Mouse (Mus musculus): ENCODE measurements around the gene Myo1h. TPM values are rescaled to one million over a fixed set of nuclear protein-coding genes. Genes with fewer than 3 reads are reported as not detected.

Myo1h gene
- polyA plus RNA-seq, 1 experiment = 0.09 TPM

GRCm38 (mm10) chr5:114306496-114306895, 17.5 kb downstream of the Myo1h start:
- Histone ChIP-seq H3K4me1 (ENCODE audit: control insufficient read depth, insufficient read depth, low read length) (no peaks in the 10 kb centered on the region), H3K4me3 (ENCODE audit: insufficient read depth, low read depth, low read length) (no peak overlapping the region), H3K27me3 (replicated peaks; ENCODE audit: control insufficient read depth, insufficient read depth, low read length) (no peaks in the 10 kb centered on the region), H3K27ac (ENCODE audit: insufficient read depth, low read depth, low read length) (no peak overlapping the region), H3K36me3 (ENCODE audit: control insufficient read depth, insufficient read depth, low read length) (no peaks in the 10 kb centered on the region)
- no peak for DNase-seq
- no peak for TF ChIP-seq POLR2A (IDR thresholded peaks at IDR 0.05; ENCODE audit: low read depth, low read length)
- TF ChIP-seq CTCF (conservative IDR thresholded peaks at IDR 0.05; ENCODE audit: insufficient read depth, insufficient read length, low read depth, low read length) = no peak
- 35% methylated on average over 5 of the region's 5 CpGs for WGBS

DNA sequence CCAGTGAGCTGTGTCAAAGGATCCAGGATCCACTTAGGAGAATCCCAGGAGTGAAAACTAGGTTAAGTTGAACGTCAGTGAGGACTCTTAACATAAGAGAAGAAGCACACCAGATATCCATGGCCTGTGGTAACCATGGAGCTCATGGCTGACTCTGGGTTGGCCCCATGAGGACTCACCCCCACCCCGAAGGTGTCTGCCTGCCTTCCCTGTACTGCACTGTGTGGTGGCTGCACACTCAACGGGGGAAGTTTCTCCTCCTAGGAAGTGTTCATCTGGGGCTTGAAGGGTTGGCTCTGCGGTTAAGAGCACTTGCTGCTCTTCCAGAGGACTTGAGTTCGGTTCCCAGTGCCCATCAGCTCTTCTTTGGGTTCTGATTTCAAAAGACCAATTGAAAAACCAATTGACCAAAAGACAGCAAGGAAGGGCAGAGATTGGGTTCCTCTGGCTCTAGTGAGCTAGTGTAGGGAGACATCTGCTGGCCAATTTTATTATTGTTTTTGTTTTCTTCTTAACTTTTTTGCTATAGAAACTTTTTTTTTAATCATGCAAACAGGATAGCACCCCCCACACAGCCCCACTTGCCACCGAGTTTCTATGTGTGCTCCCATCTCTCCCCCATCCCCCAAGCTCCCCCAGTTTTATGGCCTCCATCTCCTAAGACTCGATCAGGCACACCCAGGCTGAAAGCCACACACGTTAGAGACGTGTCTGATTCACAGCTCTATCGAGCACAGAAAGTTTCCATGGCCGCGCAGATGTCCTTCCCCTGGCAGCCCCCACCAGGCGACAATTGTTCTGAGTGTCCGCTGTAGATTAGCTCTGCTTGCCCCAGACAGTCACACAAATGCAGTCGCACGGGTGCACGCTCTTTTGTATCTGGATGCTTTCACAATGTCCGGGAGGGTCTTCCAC, 20.1 kb downstream of the Myo1h start:
- no peaks in the 10 kb centered on the region for H3K27me3 ChIP-seq (replicated peaks; ENCODE audit: control insufficient read depth, insufficient read depth, low read length)
- TF ChIP-seq POLR2A (IDR thresholded peaks at IDR 0.05; ENCODE audit: low read depth, low read length) (no peak), CTCF (conservative IDR thresholded peaks at IDR 0.05; ENCODE audit: insufficient read depth, insufficient read length, low read depth, low read length) (peak; percentile 44)
- peak; percentile 29 for DNase-seq
- no peaks in the 10 kb centered on the region for H3K36me3 ChIP-seq (ENCODE audit: control insufficient read depth, insufficient read depth, low read length)
- 41% methylated on average over 18 of the region's 18 CpGs for WGBS
- no peak overlapping the region for H3K4me3 ChIP-seq (ENCODE audit: insufficient read depth, low read depth, low read length)
- H3K4me1 ChIP-seq (ENCODE audit: control insufficient read depth, insufficient read depth, low read length) = no peaks in the 10 kb centered on the region
- no peak overlapping the region for H3K27ac ChIP-seq (ENCODE audit: insufficient read depth, low read depth, low read length)

DNA sequence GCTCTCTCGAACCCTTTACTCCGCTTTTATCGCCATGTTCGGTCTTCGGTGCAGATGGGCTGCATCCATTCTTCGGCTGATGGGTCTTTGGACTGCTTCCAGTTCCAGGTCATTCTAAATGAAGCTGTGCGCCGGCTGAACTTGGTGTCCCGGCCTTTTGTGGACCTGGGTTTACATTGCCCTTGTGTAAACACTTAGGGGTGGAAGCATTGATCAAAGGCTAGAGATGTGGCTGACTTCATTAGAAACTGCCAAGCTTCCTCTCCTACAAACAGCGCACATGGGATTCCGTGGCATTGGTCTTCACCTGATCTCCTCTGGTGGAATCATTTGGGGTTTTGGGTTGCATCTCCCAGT, 20.7 kb downstream of the Myo1h start:
- TF ChIP-seq CTCF (conservative IDR thresholded peaks at IDR 0.05; ENCODE audit: insufficient read depth, insufficient read length, low read depth, low read length) = no peak
- TF ChIP-seq POLR2A (IDR thresholded peaks at IDR 0.05; ENCODE audit: low read depth, low read length) = no peak
- no peak overlapping the region for H3K27ac ChIP-seq (ENCODE audit: insufficient read depth, low read depth, low read length)
- WGBS = 44% methylated on average over 11 of the region's 11 CpGs
- H3K27me3 ChIP-seq (replicated peaks; ENCODE audit: control insufficient read depth, insufficient read depth, low read length) = no peaks in the 10 kb centered on the region
- H3K4me3 ChIP-seq (ENCODE audit: insufficient read depth, low read depth, low read length) = no peak overlapping the region
- no peaks in the 10 kb centered on the region for H3K36me3 ChIP-seq (ENCODE audit: control insufficient read depth, insufficient read depth, low read length)
- no peaks in the 10 kb centered on the region for H3K4me1 ChIP-seq (ENCODE audit: control insufficient read depth, insufficient read depth, low read length)
- DNase-seq = no peak

DNA sequence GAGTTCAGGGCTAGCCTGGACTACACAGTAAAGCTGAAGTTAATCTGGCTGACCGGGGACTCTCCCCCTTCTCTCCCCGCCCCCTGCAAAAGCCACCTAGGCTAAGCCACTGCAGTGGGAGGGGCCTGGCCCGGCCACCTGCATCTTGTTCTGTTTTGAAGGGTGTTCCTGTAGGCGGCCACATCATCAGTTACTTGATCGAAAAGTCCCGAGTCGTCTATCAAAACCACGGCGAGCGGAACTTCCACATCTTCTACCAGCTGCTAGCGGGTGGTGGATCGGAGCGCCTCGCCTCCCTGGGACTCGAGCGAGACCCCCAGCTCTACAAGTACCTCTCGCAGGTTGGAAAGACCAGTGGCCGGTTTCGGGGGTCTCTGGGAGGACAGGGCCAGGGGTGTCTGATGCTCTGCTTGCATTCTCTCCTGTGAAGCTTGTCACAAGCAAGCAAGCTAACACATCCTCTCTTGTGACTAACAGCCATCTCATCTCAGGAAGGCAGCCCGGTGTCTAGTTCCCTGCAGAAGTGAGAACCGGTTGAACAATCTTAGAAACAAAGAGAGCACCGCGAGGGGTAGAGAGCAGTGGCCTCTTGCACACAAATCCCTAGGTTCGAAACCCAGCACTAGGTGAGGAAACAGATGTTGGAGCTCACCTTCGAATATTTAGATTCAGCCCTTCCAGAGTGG, 34.3 kb downstream of the Myo1h start:
- TF ChIP-seq POLR2A (IDR thresholded peaks at IDR 0.05; ENCODE audit: low read depth, low read length) = no peak
- TF ChIP-seq CTCF (conservative IDR thresholded peaks at IDR 0.05; ENCODE audit: insufficient read depth, insufficient read length, low read depth, low read length) = no peak
- DNase-seq = no peak
- no peaks in the 10 kb centered on the region for H3K36me3 ChIP-seq (ENCODE audit: control insufficient read depth, insufficient read depth, low read length)
- H3K4me3 ChIP-seq (ENCODE audit: insufficient read depth, low read depth, low read length) = no peak overlapping the region
- WGBS = 66% methylated on average over 25 of the region's 25 CpGs
- H3K27ac ChIP-seq (ENCODE audit: insufficient read depth, low read depth, low read length) = no peak overlapping the region
- no peaks in the 10 kb centered on the region for H3K27me3 ChIP-seq (replicated peaks; ENCODE audit: control insufficient read depth, insufficient read depth, low read length)
- no peaks in the 10 kb centered on the region for H3K4me1 ChIP-seq (ENCODE audit: control insufficient read depth, insufficient read depth, low read length)

GRCm38 (mm10) chr5:114323791-114324507, 35.0 kb downstream of the Myo1h start:
- no peak overlapping the region for H3K27ac ChIP-seq (ENCODE audit: insufficient read depth, low read depth, low read length)
- TF ChIP-seq CTCF (conservative IDR thresholded peaks at IDR 0.05; ENCODE audit: insufficient read depth, insufficient read length, low read depth, low read length) (no peak; the same call in 1 of the 2 replicates), POLR2A (IDR thresholded peaks at IDR 0.05; ENCODE audit: low read depth, low read length) (no peak)
- 21% methylated on average over 16 of the region's 16 CpGs for WGBS

GRCm38 (mm10) chr5:114342996-114343395, 54.0 kb downstream of the Myo1h start:
- Histone ChIP-seq H3K27me3 (replicated peaks; ENCODE audit: control insufficient read depth, insufficient read depth, low read length) (no peaks in the 10 kb centered on the region), H3K36me3 (ENCODE audit: control insufficient read depth, insufficient read depth, low read length) (no peaks in the 10 kb centered on the region), H3K4me1 (ENCODE audit: control insufficient read depth, insufficient read depth, low read length) (no peaks in the 10 kb centered on the region), H3K27ac (ENCODE audit: insufficient read depth, low read depth, low read length) (no peak overlapping the region), H3K4me3 (ENCODE audit: insufficient read depth, low read depth, low read length) (no peak overlapping the region)
- TF ChIP-seq CTCF (conservative IDR thresholded peaks at IDR 0.05; ENCODE audit: insufficient read depth, insufficient read length, low read depth, low read length) = no peak
- no peak for TF ChIP-seq POLR2A (IDR thresholded peaks at IDR 0.05; ENCODE audit: low read depth, low read length)
- 66% methylated on average over 5 of the region's 5 CpGs for WGBS
- no peak for DNase-seq

More at GRCm38 (mm10) chr5:114323791-114324507, 35.0 kb downstream of the Myo1h start:
- no peaks in the 10 kb centered on the region for H3K4me1 ChIP-seq (ENCODE audit: control insufficient read depth, insufficient read depth, low read length)
- DNase-seq = peak; percentile 23
- no peaks in the 10 kb centered on the region for H3K36me3 ChIP-seq (ENCODE audit: control insufficient read depth, insufficient read depth, low read length)
- no peaks in the 10 kb centered on the region for H3K27me3 ChIP-seq (replicated peaks; ENCODE audit: control insufficient read depth, insufficient read depth, low read length)
- H3K4me3 ChIP-seq (ENCODE audit: insufficient read depth, low read depth, low read length) = no peak overlapping the region
